Mouse (Mus musculus): ENCODE measurements around the gene Vill.

- TF ChIP-seq CTCF (IDR thresholded peaks at IDR 0.05; ENCODE audit: low read depth) (no peak), EP300 (IDR thresholded peaks at IDR 0.05; ENCODE audit: low read depth) (no peak)
Measured at GRCm38 (mm10) chr9:119037076-119037730, 15.4 kb upstream of the Vill start.
